Mouse (Mus musculus): ENCODE measurements around the gene Ifnz.
"Not testable (repeated sequence)": the region's sequence is repeated elsewhere in the genome, so short reads cannot be mapped to it uniquely, and the experiment has no call there.

Gene Ifnz

GRCm38 (mm10) chr4:88781831-88782230 is at the start of gene Ifnz:
Ifnz (plus strand) TSS chr4:88782131.
- peak in 1 of 2 experiments; percentile 10 for DNase-seq (ENCODE audit: inconsistent age in 2 of 2, low spot score in 1 of 2)

GRCm38 (mm10) chr4:88738480-88738879 is 43.5 kb upstream of the Ifnz start:
- DNase-seq (ENCODE audit: inconsistent age in 2 of 2, low spot score in 1 of 2) = peak; percentile 60 to 90

GRCm38 (mm10) chr4:88739036-88739435 is 42.9 kb upstream of the Ifnz start:
- DNase-seq (ENCODE audit: inconsistent age in 2 of 2, low spot score in 1 of 2) = no peak

DNA sequence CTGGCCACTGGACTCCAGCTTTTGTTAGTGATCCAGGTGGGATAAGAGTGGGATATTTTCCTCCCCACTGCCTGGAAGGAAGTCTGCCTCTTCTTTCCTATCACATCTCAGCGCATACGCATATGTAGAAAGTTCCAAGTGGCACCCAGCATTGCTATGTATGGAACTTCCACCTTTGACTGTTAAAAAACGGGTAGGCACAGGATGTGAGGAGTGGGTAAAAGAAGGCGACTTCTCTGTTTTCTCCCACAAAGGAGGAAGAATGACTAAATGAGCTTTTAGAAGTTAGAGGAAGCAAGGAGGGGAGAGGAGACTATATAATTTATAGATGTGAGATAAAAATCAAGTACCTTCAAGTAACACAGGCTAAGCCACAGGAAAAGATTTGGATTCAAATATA is 40.5 kb upstream of the Ifnz start:
- no peak for DNase-seq (ENCODE audit: inconsistent age in 2 of 2, low spot score in 1 of 2)

- no peak for DNase-seq (ENCODE audit: inconsistent age in 2 of 2, low spot score in 1 of 2)
Observed at GRCm38 (mm10) chr4:88742771-88743371, 39.1 kb upstream of the Ifnz start.

DNA sequence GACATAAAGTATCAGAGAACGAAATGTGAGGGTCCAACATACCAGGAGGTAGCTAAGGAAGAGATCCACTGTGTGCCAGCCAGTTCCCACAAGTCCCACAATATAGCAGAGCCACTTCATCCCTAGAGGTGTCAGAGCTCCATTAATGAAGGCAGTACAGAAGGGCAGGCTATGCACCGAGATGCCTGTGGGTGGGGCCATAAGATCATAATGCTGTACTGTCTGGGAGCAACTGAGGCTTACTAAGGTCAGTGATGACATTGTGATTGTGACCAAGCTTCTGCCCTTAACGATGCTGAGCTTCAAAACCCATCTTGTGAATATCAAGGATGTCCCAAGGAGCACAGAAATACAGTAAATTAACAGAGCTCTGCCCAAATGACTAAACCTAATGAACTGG is 37.7 kb upstream of the Ifnz start:
- no peak for DNase-seq (ENCODE audit: inconsistent age in 2 of 2, low spot score in 1 of 2)

DNA sequence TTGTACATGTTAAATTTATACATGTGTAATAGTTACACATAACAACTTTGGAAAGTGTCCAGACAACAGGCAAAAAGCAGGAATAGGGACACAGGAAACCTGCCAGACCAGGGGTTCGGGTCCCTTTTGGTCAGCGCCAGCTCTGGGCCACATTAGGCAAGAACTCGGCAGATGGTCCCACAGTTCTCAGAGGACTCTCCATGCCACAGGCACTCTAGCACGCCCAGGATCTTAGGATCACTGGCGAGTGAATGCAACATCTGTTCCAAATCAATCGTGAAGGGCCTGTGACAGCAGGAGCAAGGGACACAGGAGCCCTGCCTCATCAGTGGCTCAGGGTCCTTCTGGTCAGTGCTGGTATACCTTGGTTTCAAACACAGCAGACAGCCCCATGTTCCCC is 32.0 kb upstream of the Ifnz start:
- DNase-seq (ENCODE audit: inconsistent age in 2 of 2, low spot score in 1 of 2) = no peak

GRCm38 (mm10) chr4:88754818-88755340 is 27.1 kb upstream of the Ifnz start, which contains the start of gene Gm13271:
Gm13271 (plus strand) TSS chr4:88754868.
- DNase-seq (ENCODE audit: inconsistent age in 2 of 2, low spot score in 1 of 2) = peak; percentile 75 to 92

DNA sequence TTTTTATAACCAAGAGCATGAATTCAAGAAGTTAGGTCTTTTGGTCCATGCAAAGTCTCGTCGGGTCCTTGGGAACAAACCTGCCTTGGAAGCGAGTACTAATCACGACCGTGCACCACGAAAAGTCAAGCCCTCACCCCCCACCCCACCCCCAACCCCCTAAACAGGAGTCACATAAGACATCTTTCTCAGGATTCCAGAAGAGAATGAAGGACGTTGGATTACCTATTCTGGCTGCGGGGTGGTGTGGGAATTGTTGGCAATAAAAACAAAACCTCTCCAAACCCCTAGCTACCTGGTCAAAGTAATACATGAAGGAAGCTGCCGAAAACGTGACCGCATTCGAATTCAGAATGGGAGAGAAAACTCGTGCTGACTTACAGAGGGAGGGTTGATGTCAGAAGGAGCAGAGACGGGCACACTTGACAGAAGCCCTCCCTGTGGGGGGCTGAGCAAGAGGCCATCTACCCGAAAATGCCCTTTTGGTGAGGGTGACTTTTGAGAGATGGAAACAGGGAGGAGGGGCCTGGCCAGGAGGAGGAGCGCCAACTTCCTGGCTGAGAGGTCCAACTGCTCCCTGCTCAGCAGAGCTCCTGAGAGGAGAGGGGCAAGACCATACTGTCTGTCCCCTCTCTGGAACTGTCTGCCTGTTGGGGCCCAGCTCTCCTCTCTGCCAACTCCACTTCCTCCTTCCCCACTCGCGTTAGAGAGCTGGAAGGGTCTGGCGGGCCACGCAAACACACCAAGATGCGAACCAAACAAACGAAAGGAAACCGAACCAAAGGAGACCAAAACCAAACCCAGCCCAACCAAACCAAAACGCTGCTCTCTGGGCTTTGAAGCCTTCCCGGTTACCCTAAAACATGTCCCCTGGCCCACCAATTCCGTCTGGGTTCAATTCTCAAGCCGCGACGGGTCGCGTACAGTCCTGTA is 25.1 kb upstream of the Ifnz start:
- peak in 1 of 2 experiments; percentile 81 for DNase-seq (ENCODE audit: inconsistent age in 2 of 2, low spot score in 1 of 2)

DNA sequence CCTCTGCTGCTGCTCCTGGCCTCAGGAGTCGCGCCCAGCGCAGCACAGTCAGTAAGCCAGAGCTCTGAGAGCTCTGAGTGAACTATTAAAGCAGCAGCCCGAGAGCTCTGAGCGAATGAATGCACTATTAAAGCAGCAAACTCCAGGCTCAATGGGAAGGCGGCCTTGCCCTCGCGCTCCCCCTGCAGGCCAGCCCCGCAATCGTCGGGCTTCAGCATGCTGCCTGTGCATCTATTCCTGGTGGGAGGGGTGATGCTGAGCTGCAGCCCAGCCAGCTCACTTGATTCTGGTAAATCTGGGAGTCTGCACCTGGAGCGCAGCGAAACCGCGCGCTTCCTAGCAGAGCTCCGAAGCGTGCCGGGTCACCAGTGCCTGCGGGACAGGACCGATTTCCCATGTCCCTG is 24.3 kb upstream of the Ifnz start:
- peak; percentile 92 to 99 for DNase-seq (ENCODE audit: inconsistent age in 2 of 2, low spot score in 1 of 2)

- peak in 1 of 2 experiments; percentile 60 for DNase-seq (ENCODE audit: inconsistent age in 2 of 2, low spot score in 1 of 2)
Observed at GRCm38 (mm10) chr4:88758751-88759150, 23.2 kb upstream of the Ifnz start.

- peak; percentile 37 to 81 for DNase-seq (ENCODE audit: inconsistent age in 2 of 2, low spot score in 1 of 2)
Observed at GRCm38 (mm10) chr4:88759610-88760268, 22.2 kb upstream of the Ifnz start, which contains the start of gene Gm13283. Gm13283 (plus strand) TSS chr4:88760119.

- peak; percentile 87 to 92 for DNase-seq (ENCODE audit: inconsistent age in 2 of 2, low spot score in 1 of 2)
Observed at GRCm38 (mm10) chr4:88760431-88760830, 21.5 kb upstream of the Ifnz start.

DNA sequence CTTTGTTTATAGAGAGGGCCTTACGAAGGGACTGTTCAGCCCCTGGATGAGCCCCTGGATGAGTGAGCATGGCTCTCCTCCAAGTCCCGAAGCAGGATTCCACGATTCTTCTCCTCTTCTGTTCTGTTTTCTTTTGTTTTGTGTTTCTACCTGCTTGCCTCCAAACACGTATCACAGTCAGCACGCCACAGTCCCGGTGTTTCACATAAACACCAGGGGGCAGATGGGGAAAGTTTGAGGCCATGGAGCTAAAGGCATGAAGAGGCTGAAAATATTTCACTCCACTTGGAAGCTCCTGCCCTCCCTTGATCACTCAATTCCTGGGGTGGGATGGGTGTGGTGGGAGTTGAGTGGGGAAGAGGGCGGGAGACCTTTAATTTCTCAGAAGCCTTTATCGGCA is 20.2 kb upstream of the Ifnz start:
- peak; percentile 71 to 88 for DNase-seq (ENCODE audit: inconsistent age in 2 of 2, low spot score in 1 of 2)

GRCm38 (mm10) chr4:88762341-88762740 is 19.6 kb upstream of the Ifnz start:
- peak in 1 of 2 experiments; percentile 55 for DNase-seq (ENCODE audit: inconsistent age in 2 of 2, low spot score in 1 of 2)

DNA sequence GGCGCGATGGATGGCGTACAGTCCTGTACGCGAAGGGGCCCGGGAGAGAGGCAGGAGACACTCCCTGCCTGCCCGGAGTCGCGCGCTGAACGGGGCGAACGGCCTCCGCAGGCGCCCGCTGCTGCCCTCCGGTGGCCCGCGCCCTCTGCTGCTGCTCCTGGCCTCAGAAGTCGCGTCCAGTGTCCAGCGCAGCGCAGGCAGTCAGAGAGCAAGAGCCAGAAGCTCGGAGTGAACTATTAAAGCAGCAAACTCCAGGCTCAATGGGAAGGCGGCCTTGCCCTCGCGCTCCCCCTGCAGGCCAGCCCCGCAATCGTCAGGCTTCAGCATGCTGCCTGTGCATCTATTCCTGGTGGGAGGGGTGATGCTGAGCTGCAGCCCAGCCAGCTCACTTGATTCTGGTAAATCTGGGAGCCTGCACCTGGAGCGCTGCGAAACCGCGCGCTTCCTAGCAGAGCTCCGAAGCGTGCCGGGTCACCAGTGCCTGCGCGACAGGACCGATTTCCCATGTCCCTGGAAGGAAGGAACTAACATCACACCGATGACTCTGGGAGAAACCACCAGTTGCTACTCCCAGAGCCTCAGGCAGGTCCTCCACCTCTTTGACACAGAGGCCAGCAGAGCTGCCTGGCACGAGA is 18.4 kb upstream of the Ifnz start:
- peak; percentile 79 to 90 for DNase-seq (ENCODE audit: inconsistent age in 2 of 2, low spot score in 1 of 2)

DNA sequence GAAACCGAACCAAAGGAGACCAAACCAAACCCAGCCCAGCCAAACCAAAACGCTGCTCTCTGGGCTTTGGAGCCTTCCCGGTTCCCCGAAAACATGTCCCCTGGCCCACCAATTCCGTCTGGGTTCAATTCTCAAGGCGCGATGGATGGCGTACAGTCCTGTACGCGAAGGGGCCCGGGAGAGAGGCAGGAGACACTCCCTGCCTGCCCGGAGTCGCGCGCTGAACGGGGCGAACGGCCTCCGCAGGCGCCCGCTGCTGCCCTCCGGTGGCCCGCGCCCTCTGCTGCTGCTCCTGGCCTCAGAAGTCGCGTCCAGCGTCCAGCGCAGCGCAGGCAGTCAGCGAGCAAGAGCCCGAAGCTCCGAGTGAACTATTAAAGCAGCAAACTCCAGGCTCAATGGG is 8.4 kb upstream of the Ifnz start, which contains the start of gene Gm13290:
Gm13290 (plus strand) TSS at position 301 of the 400 bp plus-strand sequence.
- not testable (repeated sequence) for DNase-seq (ENCODE audit: inconsistent age in 2 of 2, low spot score in 1 of 2)

- DNase-seq (ENCODE audit: inconsistent age in 2 of 2, low spot score in 1 of 2) = not testable (repeated sequence)
Observed at GRCm38 (mm10) chr4:88776622-88777021, 5.3 kb upstream of the Ifnz start, which contains the start of gene Gm13289. Gm13289 (plus strand) TSS chr4:88776922.

GRCm38 (mm10) chr4:88779550-88779949 is 2.4 kb upstream of the Ifnz start, which contains the start of gene Gm13272:
Gm13272 (plus strand) TSS chr4:88779850.
- not testable (repeated sequence) for DNase-seq (ENCODE audit: inconsistent age in 2 of 2, low spot score in 1 of 2)

- peak in 1 of 2 experiments; percentile 39 for DNase-seq (ENCODE audit: inconsistent age in 2 of 2, low spot score in 1 of 2)
Observed at GRCm38 (mm10) chr4:88780320-88780719, 1.6 kb upstream of the Ifnz start.
